Mouse (Mus musculus) heart, adult 8-10 months (tissue): ENCODE results near the gene Dock2. TPM values are rescaled to one million over a fixed set of nuclear protein-coding genes. Genes with fewer than 3 reads are reported as not detected.

Source experiments
- DNase-seq: peaks from one replicate; pipeline ENCODE4 v3.0.0; 2022; ENCODE audit warnings: low spot score
- total RNA-seq, 4 experiments: library from RNA; stranded (reverse); gene quantifications; 2 replicates each; pipeline ENCODE4 v1.2.4; 2022

The Dock2 gene
- total RNA-seq, 4 experiments from 2014 or later: 1.3 to 5.2 (median 1.8) TPM

DNA sequence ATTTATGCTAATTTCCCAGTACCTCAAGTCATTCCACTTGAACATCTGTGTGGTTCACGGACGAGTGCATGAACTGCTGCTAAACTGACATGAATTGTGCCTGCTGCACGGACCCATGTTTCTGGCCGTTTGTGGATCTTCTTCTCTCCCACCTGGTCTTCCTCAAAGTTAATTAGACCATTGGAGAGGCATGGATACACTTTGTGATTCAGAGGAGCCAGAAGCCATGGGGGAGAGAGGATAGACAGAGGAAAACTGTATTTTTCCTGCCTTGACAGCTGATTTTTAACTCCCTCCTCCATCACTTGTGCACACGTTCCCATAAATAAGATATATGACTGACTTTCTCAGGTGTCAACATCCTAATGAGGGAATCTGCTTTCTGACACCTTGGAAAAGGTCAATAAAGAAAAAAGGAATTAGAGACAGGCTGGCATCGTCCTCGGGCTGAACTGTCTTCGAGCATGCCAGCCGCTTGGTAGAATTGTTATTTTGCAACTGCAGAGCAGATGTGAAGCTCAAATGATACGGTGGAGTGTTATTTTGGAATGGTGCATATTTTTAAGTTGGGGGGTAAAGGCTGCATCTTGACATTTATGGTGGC is 434.1 kb downstream of the Dock2 start:
- no peak for DNase-seq

DNA sequence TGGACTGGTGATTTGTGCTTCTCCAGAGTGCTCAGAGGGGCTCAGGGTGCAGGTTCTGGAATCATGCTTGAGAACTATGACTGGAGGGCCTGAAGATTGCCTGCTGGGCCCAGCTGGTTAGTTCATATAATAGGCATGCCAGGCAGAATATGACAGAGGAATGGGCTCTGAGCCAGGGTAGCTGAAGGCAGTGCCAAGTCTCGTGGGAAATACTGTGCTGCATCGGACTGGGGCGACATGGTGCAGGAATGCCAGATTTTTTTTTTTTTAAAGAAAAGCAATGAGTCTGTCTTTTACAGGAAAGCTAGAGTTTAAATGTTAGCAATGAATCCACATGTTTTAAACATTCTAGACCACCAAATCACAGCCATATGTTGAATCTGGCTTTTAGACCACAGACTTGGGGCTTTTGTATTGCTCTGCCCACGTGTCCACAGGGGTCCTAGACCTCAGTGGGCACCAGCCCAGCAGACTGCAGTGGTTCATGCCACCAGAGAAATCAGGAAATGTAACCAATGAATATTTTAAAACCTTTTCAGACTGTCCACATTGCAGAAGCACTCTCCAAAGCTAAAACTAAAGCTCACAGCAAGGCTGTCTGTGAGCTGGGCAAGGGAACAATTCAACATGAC is 435.3 kb downstream of the Dock2 start:
- DNase-seq: peak; percentile 22

GRCm38 (mm10) chr11:34344310-34344709 is 439.4 kb downstream of the Dock2 start:
- no peak for DNase-seq

DNA sequence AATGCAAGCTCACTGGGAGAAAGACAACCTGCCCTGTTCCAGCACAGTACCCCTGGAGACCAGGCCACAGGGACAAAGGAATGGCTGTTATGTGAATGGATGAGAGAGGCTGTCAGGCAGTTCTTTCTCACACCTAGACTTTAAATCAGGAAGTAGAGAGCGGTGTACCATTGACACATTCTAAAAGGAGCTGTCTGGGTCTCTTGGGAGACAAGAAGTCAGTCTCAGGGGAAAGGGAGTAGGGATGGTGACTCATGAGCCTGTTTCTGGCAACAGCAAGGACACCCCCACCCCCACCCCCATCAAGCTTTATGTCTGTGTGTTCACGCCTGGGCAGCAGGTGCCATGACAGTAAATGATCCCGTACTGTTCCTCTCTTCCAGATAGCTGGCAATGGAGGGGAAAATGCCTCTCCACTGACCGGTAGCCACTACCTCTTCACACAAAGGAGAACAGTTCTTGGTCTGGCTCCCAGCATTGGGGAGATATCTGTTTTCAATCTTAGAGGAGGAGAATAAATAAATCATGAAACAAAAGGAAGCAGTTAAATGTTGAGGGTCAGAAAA is 439.9 kb downstream of the Dock2 start:
- DNase-seq: no peak

GRCm38 (mm10) chr11:34339693-34340092 is 444.0 kb downstream of the Dock2 start:
- DNase-seq: no peak

GRCm38 (mm10) chr11:34337907-34338306 is 445.8 kb downstream of the Dock2 start:
- no peak for DNase-seq

DNA sequence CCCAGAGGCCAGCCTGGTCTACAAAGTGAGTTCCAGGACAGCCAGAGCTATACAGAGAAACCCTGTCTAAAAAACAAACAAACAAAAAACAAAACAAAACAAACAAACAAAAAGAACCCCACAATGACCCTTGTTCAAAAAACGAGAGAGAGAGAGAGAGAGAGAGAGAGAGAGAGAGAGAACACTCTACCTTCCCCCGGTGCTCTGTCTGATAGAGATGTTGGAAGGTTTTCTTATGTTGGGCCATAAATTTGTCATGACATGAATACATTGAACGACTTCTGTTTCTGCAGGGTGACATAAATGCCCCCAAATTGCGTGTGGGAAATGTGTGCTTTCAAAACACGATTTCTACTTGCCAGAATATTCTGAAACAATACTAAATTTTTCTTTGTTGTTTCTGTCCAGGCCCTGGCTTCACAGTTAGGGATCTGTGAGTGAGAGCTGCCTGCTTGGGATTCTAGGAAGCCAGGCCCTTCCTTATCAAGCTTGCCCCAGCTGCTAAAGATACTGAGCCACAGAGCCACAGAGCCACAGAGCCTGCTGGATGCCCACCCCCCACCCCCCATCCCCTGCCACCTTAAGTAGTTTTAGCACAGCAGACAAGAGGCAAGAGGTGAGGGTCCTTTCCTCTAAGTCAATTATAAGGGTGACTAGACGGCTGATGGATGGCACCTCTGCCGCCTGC is 451.2 kb downstream of the Dock2 start:
- no peak for DNase-seq

DNA sequence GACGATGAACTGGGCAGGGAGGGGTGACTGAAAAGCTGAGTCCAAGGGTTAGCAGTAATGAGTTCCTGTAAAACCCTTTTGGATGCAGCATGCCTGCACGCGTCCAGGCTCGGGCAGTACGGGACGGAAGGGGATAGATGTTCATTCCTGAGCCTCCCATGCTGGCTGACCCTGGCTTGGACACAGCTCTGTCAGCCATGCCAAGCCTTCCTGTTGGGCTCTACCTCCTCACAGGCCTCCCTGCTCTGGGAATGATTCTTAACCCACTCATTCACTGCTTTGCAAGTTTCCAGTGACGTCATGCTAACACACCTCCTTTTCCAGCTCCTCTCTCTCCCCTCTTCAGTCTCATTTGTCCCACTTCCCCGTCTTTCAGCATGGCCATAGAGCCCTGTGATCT is 460.0 kb downstream of the Dock2 start:
- no peak for DNase-seq

- DNase-seq: no peak
Observed at GRCm38 (mm10) chr11:34319282-34319681, 464.4 kb downstream of the Dock2 start.

GRCm38 (mm10) chr11:34317001-34317400 is 466.7 kb downstream of the Dock2 start:
- no peak for DNase-seq

DNA sequence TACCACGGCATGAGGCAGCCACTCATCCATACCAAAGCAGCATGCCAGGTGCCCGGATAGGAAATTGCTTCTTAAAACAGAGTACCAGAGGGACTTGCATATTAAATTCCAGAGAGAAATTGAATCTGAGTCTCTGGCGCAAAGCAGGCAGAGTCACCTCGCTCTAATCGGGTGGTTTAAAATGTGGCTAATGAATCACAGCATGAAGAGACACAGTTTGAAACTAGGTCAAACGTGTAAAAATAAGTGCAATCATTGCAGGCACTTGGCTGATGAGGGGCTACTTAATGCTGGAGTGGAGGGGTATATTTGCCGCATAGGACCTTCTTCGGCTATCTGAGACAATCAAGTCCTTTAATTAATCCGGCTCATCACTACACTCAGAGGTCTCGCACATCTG is 467.5 kb downstream of the Dock2 start:
- no peak for DNase-seq

GRCm38 (mm10) chr11:34315383-34315782 is 468.3 kb downstream of the Dock2 start:
- DNase-seq: no peak

- DNase-seq: peak; percentile 6
Observed at GRCm38 (mm10) chr11:34314534-34315379, 468.9 kb downstream of the Dock2 start, which contains the start of gene Fam196b. Fam196b (plus strand) TSS chr11:34314822.

DNA sequence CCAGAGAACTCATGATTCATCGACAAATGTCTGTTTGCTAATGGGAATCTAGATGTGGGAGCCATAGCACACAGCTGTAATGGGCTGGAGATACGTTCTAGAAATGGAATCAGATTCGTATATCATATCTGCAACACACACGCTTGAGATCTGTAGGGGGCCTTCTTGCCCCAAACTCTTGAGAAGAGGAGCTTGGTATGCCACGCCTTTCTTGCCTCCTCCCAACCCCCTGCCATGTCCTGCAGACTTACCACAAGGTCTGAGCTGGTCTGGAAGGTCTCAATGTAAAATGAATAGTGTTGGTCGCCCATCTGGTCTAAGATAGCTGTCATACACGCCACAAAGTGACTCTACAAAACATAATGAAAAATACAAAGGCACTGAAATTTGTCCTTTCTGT is 471.5 kb downstream of the Dock2 start:
- no peak for DNase-seq

GRCm38 (mm10) chr11:34311717-34312116 is 472.0 kb downstream of the Dock2 start:
- no peak for DNase-seq

DNA sequence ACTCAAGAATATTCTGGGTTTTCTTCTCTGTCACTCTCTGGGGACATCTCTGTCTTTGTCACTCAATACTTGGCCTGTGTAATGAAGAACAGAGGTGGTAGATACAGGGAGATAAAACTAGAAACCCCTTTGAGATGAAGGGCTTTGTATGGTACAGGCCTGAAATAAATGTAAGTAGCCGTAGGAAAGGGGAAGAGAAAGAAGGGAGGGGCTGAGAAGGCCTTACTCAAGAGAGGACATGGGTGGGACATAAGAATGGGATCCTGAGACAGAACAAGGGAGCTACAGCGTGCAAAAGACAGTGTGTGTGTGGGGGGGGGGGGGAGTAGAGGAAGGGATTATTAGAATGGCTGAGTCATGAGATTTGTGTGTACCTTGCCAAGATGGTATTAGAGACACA is 474.3 kb downstream of the Dock2 start:
- DNase-seq: no peak

DNA sequence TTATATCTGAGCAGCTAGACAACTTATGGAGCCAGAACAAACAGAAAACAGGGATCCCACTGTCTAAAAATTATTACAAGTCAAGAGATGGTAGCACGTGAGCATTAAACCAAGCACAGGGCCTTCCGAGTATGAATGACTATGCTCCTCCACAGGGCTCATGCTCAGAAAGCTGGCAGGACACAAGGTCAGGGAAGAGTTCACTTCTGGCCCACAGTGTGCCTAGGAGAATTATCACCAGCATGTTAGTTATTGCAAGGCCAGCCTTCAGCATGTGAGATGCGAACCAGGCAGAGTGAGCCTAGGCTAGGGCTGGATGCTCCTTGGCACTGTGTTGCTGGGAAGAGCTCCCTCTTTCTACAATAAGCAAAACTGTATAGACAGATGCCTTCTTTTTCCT is 475.0 kb downstream of the Dock2 start:
- DNase-seq: no peak

- no peak for DNase-seq
Observed at GRCm38 (mm10) chr11:34306231-34306630, 477.5 kb downstream of the Dock2 start.

- no peak for DNase-seq
Observed at GRCm38 (mm10) chr11:34300064-34300463, 483.6 kb downstream of the Dock2 start.

DNA sequence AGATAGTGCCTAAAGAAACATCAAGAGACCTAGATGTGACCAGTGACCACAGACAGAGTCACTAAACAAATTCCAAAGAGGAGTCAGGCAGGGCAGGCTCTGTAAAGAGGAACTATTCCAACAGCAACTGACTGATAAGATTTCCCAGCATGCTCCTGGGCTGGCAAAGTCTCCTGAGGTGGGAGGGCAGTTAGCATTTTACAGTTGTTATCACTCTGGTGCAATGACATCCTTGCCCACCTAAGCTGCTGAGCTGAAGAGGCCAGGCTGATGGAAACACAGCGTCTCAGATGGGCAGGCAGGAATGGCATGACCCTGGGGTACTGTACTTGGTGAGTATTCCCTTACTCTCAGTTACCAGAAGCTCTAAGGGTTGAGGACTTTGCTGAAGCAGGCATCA is 484.1 kb downstream of the Dock2 start:
- no peak for DNase-seq

GRCm38 (mm10) chr11:34297698-34298378 is 485.9 kb downstream of the Dock2 start:
- DNase-seq: no peak
